Mouse (Mus musculus) midbrain, embryonic 14.5 days (tissue): Measurements from ENCODE around the gene Arrdc1. TPM values are rescaled to one million over a fixed set of nuclear protein-coding genes. Genes with fewer than 3 reads are reported as not detected.
A peak's percentile ranks its signal among the peaks of the same experiment; 100 is the strongest.

Source experiments
- ATAC-seq: fragments of 200-750 bp; cut with Nextera tagmentation; 2 replicates; pipeline ENCODE4 v1.8.0; 2017; ENCODE audit warnings: moderate number of reproducible peaks, moderate library complexity; ENCODE audit not compliant: low FRiP score, low TSS enrichment
- DNase-seq: peaks from one replicate; pipeline ENCODE4 v3.0.0-alpha.2; 2015
- H3K27ac ChIP-seq: fragments of 300-500 bp; sonication (generic); replicated peaks from 2 replicates; pipeline ENCODE4 v1.5.1; 2014; ENCODE audit warnings: mild to moderate bottlenecking, low read depth, low read length, moderate library complexity
- H3K27me3 ChIP-seq: fragments of 300-500 bp; sonication (generic); 2 replicates; pipeline ENCODE4 v1.6.1; 2014; ENCODE audit warnings: low read length, control low read depth, mixed read lengths; ENCODE audit not compliant: control insufficient read depth, insufficient read depth
- H3K36me3 ChIP-seq: fragments of 300-500 bp; sonication (generic); 2 replicates; pipeline ENCODE4 v1.6.1; 2014; ENCODE audit warnings: low read length, control low read depth; ENCODE audit not compliant: control insufficient read depth, insufficient read depth
- H3K4me1 ChIP-seq: fragments of 300-500 bp; sonication (generic); 2 replicates; pipeline ENCODE4 v1.6.1; 2014; ENCODE audit warnings: mild to moderate bottlenecking, antibody characterized with exemption, low read length, control low read depth; ENCODE audit not compliant: control insufficient read depth, insufficient read depth
- H3K4me2 ChIP-seq: fragments of 300-500 bp; sonication (generic); 2 replicates; pipeline ENCODE4 v1.6.1; 2014; ENCODE audit warnings: mild to moderate bottlenecking, low read length, moderate library complexity
- H3K4me3 ChIP-seq: fragments of 300-500 bp; sonication (generic); replicated peaks from 2 replicates; pipeline ENCODE4 v1.5.1; 2014; ENCODE audit warnings: low read depth, low read length
- H3K9ac ChIP-seq: fragments of 300-500 bp; sonication (generic); replicated peaks from 2 replicates; pipeline ENCODE4 v1.6.1; 2014; ENCODE audit warnings: mild to moderate bottlenecking, low read length, moderate library complexity
- H3K9me3 ChIP-seq: fragments of 300-500 bp; sonication (generic); 2 replicates; pipeline ENCODE4 v1.6.1; 2016; ENCODE audit warnings: low read length, control low read depth, mixed read lengths; ENCODE audit not compliant: control insufficient read depth
- WGBS: fragments of 180-500 bp; shearing (Covaris S2); extraction: QIAGEN DNeasy Blood & Tissue Kit; methylation state at CpG from one replicate; pipeline ENCODE4 v1.1.7; 2014; 5-methylcytosine and 5-hydroxymethylcytosine counted together
- polyA plus RNA-seq: library from polyadenylated mRNA; unstranded; fragments of >200 nt; fragmentation: Nextera tagmentation; extraction: Ambion mirVana; gene quantifications from 2 replicates; pipeline ENCODE4 v1.2.1, GENCODE M21; 2014

The Arrdc1 gene
- polyA plus RNA-seq, 1 experiment from 2014 or later: 21.8 TPM

GRCm38 (mm10) chr2:24912589-24912988 lies 22.5 kb downstream of the Arrdc1 start:
- no peak overlapping the region for H3K27ac ChIP-seq
- H3K4me2 ChIP-seq: no peak overlapping the region
- DNase-seq (no peak), ATAC-seq (no peak)
- H3K9ac ChIP-seq: no peak overlapping the region
- no peak overlapping the region for H3K4me3 ChIP-seq
- H3K36me3 ChIP-seq: peaks cover 10% of the 10 kb centered on the region
- peaks cover 6% of the 10 kb centered on the region for H3K4me1 ChIP-seq
- H3K9me3 ChIP-seq: no peaks in the 10 kb centered on the region
- H3K27me3 ChIP-seq: no peaks in the 10 kb centered on the region

- no peak overlapping the region for H3K4me3 ChIP-seq
- H3K27ac ChIP-seq: no peak overlapping the region
- H3K9me3 ChIP-seq: no peaks in the 10 kb centered on the region
- peaks cover 10% of the 10 kb centered on the region for H3K36me3 ChIP-seq
- DNase-seq (no peak), ATAC-seq (no peak)
- no peaks in the 10 kb centered on the region for H3K27me3 ChIP-seq
- H3K9ac ChIP-seq: no peak overlapping the region
- H3K4me2 ChIP-seq: no peak overlapping the region
- WGBS: 97% methylated on average over 4 of the region's 4 CpGs
- peaks cover 2% of the 10 kb centered on the region for H3K4me1 ChIP-seq
Observed at GRCm38 (mm10) chr2:24912189-24912588, 22.9 kb downstream of the Arrdc1 start.

- over 99% methylated on average over 4 of the region's 4 CpGs for WGBS
- H3K4me1 ChIP-seq: peaks cover 13% of the 10 kb centered on the region
- peaks cover 10% of the 10 kb centered on the region for H3K36me3 ChIP-seq
- H3K9me3 ChIP-seq: no peaks in the 10 kb centered on the region
- H3K9ac ChIP-seq: no peak overlapping the region
- H3K27me3 ChIP-seq: no peaks in the 10 kb centered on the region
- DNase-seq (no peak), ATAC-seq (no peak)
- H3K27ac ChIP-seq: no peak overlapping the region
- H3K4me2 ChIP-seq: no peak overlapping the region
- no peak overlapping the region for H3K4me3 ChIP-seq
Observed at GRCm38 (mm10) chr2:24910481-24910880, 24.6 kb downstream of the Arrdc1 start.

GRCm38 (mm10) chr2:24905653-24906155 lies 29.3 kb downstream of the Arrdc1 start:
- H3K9me3 ChIP-seq: no peaks in the 10 kb centered on the region
- peak overlapping the region; percentile 31 for H3K9ac ChIP-seq
- no peaks in the 10 kb centered on the region for H3K36me3 ChIP-seq
- ATAC-seq (no peak), DNase-seq (no peak)
- H3K4me2 ChIP-seq: peak overlapping the region; percentile 36
- H3K27me3 ChIP-seq: no peaks in the 10 kb centered on the region
- peaks cover 19% of the 10 kb centered on the region for H3K4me1 ChIP-seq
- WGBS: 7% methylated on average over 2 of the region's 2 CpGs
- H3K4me3 ChIP-seq: no peak overlapping the region
- peak overlapping the region; percentile 84 for H3K27ac ChIP-seq

- no peaks in the 10 kb centered on the region for H3K9me3 ChIP-seq
- H3K4me2 ChIP-seq: peak overlapping the region; percentile 36
- H3K27ac ChIP-seq: peak overlapping the region; percentile 84
- H3K9ac ChIP-seq: peak overlapping the region; percentile 31
- H3K27me3 ChIP-seq: no peaks in the 10 kb centered on the region
- peak; percentile 73 for DNase-seq
- H3K4me1 ChIP-seq: peaks cover 19% of the 10 kb centered on the region
- H3K36me3 ChIP-seq: no peaks in the 10 kb centered on the region
- H3K4me3 ChIP-seq: no peak overlapping the region
- 0 out of 2 replicates have a peak, but pooled peaks have one; percentile 40 for ATAC-seq
- WGBS: 39% methylated on average over 11 of the region's 11 CpGs
Observed at GRCm38 (mm10) chr2:24904823-24905652, 30.0 kb downstream of the Arrdc1 start.

GRCm38 (mm10) chr2:24902999-24903398 lies 32.1 kb downstream of the Arrdc1 start:
- no peak overlapping the region for H3K4me3 ChIP-seq
- DNase-seq (no peak), ATAC-seq (no peak)
- H3K9ac ChIP-seq: no peak overlapping the region
- no peaks in the 10 kb centered on the region for H3K27me3 ChIP-seq
- no peak overlapping the region for H3K27ac ChIP-seq
- no peaks in the 10 kb centered on the region for H3K9me3 ChIP-seq
- no peaks in the 10 kb centered on the region for H3K36me3 ChIP-seq
- H3K4me1 ChIP-seq: peaks cover 19% of the 10 kb centered on the region
- 84% methylated on average over 6 of the region's 6 CpGs for WGBS
- no peak overlapping the region for H3K4me2 ChIP-seq

- no peak overlapping the region for H3K9ac ChIP-seq
- WGBS: 71% methylated on average over 5 of the region's 5 CpGs
- no peaks in the 10 kb centered on the region for H3K36me3 ChIP-seq
- no peaks in the 10 kb centered on the region for H3K9me3 ChIP-seq
- no peak overlapping the region for H3K4me3 ChIP-seq
- H3K27ac ChIP-seq: no peak overlapping the region
- no peaks in the 10 kb centered on the region for H3K27me3 ChIP-seq
- H3K4me2 ChIP-seq: no peak overlapping the region
- ATAC-seq (no peak), DNase-seq (peak; percentile 35)
- peaks cover 12% of the 10 kb centered on the region for H3K4me1 ChIP-seq
Observed at GRCm38 (mm10) chr2:24901055-24901454, 34.0 kb downstream of the Arrdc1 start.

GRCm38 (mm10) chr2:24899292-24899691 lies 35.8 kb downstream of the Arrdc1 start:
- Histone ChIP-seq H3K27me3 (no peaks in the 10 kb centered on the region), H3K9me3 (no peaks in the 10 kb centered on the region), H3K27ac (no peak overlapping the region), H3K4me2 (no peak overlapping the region), H3K36me3 (no peaks in the 10 kb centered on the region), H3K4me1 (no peaks in the 10 kb centered on the region), H3K9ac (no peak overlapping the region), H3K4me3 (no peak overlapping the region)
- DNase-seq (no peak), ATAC-seq (no peak)
- whole genome bisulfite sequencing: 92% methylated on average over 2 of the region's 2 CpGs

GRCm38 (mm10) chr2:24896761-24897160 lies 38.3 kb downstream of the Arrdc1 start:
- WGBS: 89% methylated on average over 4 of the region's 4 CpGs
- H3K27ac ChIP-seq: no peak overlapping the region
- ATAC-seq: no peak
- no peak overlapping the region for H3K4me2 ChIP-seq
- H3K9me3 ChIP-seq: no peaks in the 10 kb centered on the region
- H3K9ac ChIP-seq: no peak overlapping the region
- no peak for DNase-seq
- H3K36me3 ChIP-seq: no peaks in the 10 kb centered on the region
- no peaks in the 10 kb centered on the region for H3K27me3 ChIP-seq
- H3K4me3 ChIP-seq: no peak overlapping the region
- no peaks in the 10 kb centered on the region for H3K4me1 ChIP-seq
